Mouse (Mus musculus) embryo, embryonic 10.5 days (tissue): ENCODE results near the gene Havcr2.
"Not testable (repeated sequence)": the region's sequence is repeated elsewhere in the genome, so short reads cannot be mapped to it uniquely, and the experiment has no call there.

ENCODE experiments used
- DNase-seq: peaks from one replicate; pipeline ENCODE4 v3.0.0-alpha.2; 2015; ENCODE audit warnings: low spot score

Havcr2 gene

DNA sequence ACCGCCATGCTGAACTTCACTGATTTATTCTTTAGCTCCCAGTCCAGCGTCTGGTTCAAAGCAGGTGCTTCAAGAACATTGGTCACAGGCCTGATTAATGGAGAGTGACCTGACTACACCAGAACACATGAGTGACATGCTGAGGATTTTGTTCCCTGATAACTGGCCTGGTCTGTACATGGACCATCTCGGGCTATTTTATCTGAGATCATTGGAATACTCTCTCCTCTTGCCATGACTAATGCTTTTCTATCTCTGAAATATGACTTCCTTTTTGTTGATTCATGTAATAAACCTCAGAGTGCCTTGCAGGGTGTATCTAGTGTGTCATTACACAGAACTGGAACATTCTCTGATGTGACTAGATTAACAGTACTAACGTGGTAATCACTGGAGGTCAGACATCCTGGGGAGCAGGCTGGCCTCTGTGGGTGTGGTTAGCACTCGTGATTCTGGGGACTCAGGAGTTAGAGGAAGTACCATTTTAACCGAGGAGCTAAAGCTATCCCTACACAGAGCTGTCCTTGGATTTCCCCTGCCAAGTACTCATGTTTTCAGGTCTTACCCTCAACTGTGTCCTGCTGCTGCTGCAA, at the start of gene Havcr2:
Gene Havcr2 (plus strand): TSS at position 483 of the 593 bp plus-strand sequence.
- no peak for DNase-seq

DNA sequence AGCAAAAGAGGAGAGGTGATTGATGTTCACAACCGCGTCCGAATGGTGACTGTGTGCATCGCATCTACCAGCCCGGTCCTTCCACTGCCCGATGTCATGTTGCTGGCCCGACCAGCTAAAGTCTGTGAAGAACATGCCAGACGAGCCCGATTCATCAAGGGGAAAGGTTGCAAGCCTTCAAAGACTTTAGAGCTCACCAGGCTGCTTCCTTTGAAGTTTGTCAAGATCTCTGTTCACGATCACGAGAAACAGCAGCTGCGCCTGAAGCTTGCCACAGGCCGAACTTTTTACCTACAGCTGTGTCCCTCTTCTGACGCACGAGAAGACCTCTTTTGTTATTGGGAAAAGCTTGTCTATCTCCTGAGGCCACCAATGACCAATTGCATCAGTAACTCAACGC, 49.7 kb upstream of the Havcr2 start:
- no peak for DNase-seq

DNA sequence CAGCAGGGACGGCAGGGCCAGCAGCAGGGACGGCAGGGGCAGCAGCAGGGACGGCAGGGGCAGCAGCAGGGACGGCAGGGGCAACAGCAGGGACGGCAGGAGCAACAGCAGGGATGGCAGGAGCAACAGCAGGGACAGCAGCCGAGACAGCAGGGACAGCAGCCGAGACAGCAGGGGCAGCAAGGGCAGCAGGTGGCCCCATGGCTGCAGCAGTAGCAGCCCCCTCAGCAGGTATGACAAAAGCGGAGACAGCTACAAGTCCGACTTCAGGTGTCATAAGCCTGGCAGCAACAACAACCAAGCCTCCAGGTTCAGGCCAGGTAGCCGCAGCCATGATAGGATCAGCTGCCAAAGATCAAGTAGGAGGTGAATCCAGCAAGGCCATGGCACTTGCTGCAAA, 48.0 kb upstream of the Havcr2 start:
- no peak for DNase-seq

DNA sequence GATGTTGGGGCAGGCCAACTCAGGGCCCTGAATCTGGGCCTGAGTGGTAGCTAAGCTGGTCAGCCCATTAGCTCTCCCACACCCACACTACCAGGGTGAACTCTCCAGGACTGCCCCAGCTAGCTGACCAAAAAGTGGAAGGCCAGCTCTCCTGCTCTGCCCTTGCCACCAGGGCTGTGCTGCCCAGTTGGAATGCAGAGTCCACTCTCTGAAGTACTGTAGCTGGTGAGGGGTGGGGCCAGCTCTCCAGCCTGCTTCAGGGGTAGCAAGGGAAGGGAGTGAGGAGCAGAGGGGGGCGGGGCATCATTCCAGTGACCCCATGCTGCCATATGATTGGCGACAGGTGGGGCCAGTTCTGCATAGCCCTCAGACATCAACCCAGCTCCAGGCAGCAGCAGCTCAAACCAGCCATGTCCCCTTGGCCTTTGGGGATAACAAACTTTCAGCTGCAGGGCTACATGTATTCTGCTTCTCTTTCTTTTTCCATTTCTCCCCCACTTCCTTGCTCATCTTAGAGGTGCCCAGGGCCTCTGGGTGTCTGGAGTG, 44.6 kb upstream of the Havcr2 start:
- no peak for DNase-seq

DNA sequence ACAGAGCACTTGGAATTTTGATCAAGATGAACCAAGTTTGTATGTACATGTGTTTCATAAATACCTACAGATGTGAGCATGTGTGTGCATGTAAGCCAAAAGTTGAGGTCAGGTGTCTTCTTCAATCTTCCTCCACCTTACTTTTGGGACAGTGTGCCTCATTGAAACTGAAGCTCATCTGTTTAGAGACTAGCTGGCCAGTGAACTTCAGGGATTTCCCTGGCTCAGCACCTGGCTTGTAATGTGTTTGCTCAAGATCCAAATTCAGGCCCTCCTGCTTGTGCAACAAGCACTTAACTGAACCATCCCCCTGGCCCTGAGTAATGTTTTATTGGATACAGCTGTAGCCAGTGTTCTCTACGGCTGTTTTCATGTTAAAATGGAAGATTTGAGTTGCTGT, 36.3 kb upstream of the Havcr2 start:
- no peak for DNase-seq

DNA sequence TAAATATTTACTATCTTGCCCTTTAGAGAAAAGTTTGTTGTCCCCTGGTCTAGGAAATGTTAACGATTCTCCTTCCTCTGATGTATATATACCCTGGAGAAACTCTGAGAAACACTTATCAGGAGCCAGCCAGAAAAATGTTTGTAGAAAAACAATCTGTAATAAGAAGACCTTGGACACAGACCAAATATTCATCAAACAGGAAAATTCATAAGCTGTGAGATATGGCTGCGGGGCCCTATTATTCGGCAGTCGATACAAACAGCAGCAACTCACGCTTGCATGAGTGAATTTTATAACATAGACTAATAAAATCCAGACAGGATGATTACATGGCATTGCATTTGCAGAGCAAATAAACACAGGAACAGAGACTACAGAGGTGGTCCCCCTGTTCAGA, 35.9 kb upstream of the Havcr2 start:
- no peak for DNase-seq

DNA sequence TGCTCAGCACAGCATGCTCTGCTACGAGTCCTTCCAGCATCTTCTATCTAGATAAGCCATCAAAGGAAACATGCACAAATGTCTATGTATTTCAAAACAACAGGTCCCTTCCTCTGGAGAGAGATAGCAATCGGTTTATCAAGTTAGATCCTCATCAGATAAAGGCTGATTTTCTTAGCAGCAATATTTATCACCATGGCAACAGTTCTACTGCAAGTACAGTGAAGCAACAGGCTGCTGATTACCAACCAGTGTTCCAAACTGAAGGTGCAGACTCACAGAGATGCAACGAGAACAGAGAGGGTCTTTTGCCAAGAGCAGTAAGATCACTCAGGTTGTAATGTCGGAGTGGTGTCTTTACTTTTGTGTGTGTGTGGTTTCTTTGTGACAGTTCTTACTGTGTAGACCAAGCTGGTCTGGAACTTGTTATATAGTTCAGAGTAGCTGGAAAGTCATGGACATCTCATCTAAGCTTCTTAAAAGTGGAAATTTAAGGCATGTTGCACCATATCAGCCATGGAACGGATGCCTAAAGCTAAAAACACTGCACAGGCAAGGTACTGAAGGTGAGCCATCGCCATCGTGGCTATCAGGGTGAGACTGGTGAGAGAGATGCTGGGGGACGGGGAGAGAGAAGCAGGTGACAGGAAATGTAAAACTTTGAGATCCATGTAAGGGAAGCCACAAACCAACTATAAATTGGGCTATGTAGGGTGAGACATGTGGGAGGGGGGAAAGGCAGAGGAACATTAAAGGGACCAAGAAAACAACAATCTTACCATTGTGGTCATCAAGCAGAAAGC, 33.4 kb upstream of the Havcr2 start:
- no peak for DNase-seq

DNA sequence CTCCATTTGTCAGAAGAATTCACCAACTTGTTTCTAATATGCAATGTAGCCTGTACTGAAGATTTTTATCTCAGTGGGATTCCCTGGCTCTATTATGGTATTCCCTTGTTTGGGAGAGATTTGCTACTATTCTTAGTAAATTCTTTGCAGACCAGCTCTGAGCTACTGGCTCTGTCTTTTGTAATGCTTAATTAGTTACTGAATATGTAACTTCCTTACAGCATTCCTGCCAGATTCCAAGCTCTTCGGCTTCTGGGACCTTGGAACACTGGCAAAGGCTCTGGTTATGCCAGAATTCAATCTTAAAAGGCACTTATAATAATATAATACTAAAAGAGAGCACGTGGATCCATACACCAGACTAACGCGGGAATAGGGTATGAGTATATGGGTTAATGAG, 26.6 kb upstream of the Havcr2 start:
- not testable (repeated sequence) for DNase-seq

DNA sequence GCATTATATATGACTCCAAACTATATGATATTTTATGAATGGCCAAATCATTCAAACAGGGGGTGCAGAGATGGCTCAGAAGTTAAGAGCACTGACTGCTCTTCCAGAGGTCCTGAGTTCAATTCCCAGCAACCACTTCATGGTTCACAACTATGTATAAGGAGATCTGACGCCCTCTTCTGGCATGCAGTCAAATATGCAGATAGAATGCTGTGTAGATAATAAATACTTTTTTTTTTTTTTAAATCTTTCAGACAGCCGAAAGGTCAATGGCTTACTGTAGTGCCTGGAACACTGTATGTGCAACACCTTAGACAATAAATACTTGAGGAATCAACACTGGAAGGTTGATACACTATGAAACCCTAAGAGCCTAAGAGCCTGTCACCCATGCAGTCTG, 24.6 kb upstream of the Havcr2 start:
- DNase-seq, result no peak

DNA sequence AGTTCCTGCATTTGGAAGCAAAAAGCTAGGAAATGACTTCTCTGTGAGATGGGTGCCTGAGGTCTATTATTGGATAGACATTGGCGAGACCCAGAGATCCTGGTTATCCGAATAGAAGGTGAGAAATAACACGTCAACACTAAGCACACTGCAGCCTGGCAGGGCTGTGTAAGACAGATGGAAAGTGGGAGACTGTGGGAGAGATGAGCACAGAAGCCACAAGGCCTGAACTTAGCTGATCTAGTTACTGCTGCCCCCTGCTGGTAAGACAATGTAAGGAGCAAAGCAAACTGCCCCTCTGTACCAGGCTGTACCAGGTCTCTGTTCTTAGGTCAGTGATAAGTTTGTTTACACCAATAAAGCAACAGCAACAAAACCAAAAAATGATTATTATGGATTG, 23.6 kb upstream of the Havcr2 start:
- DNase-seq, result peak; percentile 94

DNA sequence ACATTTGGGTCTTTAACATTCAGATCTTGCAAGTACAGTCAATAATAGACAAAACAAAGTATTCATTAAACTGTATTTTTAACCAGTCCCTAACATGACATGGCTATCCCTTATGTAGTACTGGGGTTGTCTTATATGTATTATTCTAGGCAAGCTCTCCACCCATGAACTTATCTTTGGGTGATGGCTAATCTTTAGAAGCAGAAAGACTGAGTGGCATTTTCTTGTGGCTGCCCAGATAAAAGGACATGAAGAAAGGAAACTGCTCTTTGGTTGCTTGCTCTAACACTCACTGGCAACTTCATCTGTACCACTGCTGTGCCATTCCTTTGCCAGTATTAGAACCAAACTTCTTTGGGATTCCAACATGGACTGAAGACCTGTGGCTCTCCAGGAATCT, 19.4 kb upstream of the Havcr2 start:
- no peak for DNase-seq

DNA sequence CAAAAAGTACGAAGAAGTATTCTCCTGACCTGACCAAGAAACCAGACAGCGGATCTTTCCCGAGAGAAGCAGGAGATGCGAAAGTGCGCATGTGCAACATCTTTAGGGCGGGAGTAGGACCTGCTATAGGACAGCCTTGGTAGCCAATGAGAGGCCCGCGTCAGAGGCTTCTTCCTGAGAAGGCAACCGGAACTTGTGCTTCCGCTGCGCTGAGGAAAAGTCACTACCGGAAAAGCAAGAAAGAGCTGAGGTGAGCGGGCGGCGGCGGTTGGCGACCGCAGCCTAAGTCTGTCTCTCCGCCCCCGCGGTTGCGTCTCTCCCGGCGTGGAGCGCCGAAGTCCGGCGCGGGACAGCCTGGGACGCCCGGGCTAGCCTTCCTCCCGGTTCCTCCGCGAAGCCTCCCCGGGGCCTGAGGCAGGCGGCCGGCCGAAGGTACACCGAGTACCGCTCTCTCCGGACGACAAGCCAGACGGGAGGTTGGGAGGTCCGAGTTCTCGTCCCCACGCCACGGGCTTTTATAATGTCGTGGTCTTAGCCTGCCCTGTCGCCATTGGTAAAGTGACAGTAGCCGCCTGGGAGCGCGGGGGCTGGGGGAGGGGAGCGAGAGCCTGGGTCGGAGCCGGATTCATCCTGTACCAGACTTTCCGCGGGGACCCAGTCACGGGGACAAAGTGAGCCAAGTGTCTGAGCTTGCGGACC, 17.8 kb upstream of the Havcr2 start, which contains the start of gene Med7:
Gene Med7 (plus strand): TSS at position 166 of the 699 bp plus-strand sequence.
- peak; percentile 99 for DNase-seq

DNA sequence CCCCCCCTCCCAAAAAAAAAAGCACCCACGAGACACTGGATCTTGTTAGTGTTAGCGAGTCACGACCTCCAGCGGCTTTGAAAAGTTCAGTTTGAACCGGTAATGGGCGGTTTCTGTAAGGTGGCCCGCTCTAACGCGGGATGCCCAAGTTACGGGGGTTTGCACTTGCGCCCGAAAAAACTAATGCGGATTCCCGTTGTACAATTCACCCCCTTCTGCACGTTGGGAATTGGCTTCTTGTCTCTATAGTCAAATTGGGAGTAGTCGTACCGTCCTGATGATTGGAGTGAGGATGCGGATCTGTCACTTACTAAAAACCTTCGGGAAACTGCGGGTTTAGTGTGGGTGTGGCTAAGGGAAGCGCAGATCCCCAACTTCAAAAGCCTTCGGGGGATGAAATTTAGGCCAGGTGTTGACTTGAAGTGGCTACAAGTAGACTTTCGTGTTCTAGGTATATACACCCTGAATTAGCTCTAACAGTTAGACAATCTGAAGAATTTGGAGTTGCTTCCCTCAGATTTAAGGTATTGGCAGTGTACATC, 17.2 kb upstream of the Havcr2 start:
- DNase-seq, result peak; percentile 82

DNA sequence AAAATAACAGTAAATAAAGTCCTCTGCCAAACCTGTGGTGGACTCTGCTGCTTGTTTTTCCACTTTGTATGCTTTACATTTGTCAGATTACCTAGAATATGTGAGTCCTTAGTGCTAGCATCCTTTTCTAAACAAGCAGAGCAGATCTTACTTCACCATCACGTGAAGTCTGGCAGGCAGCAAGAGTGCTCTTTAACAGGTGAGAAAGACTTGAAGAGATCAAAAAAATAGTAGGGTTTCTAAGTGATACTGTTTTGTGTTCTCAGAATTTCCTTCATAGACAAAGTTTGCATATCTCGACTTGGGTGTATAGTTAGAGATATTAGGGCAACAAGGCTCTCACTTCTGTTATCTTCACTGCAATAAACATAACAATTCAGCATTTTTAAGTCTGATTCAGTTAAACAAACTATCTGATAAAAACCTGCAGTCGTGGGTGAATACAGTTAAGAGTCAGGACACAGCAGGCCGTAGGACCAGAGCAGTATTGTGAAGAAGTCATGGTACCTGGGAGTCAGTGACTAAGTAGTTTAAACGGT, 15.7 kb upstream of the Havcr2 start:
- no peak for DNase-seq

DNA sequence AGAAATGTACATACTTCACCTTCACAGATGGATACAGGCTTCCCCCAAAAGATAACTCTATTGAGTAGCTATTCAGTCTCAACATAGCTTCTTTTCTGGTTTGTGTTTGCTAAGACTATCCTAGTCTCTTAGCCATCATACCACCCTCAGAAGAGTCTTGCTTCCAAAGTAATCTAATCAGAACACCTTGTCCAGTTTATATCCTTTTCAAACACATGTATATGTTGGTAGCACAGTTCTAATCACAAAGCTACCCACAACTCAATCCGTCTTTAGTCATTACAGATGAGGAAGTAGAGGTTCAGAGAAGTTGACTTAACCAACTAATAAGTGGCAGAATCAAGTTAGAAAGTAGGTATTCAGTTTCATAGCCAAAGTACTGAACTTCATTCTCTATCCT, 13.0 kb upstream of the Havcr2 start:
- DNase-seq, result no peak

DNA sequence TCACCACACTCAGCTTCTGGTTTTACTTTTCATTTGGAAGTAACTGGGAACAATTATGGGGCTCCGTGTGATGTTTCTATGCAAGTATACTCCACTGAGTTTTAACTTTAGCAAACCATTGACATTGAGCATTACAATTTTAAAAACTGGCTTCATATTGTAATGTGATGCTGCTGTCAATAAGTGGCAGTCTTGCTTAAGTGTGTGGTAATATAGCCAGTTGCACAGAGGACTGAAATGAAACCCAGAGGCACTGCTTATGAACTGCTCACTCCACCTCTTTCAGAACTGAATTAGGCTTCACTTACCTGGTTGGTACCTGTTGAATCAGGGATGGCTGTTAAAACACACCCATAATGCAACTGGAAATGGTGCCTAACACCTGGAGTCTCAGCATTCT, 11.6 kb upstream of the Havcr2 start:
- no peak for DNase-seq

DNA sequence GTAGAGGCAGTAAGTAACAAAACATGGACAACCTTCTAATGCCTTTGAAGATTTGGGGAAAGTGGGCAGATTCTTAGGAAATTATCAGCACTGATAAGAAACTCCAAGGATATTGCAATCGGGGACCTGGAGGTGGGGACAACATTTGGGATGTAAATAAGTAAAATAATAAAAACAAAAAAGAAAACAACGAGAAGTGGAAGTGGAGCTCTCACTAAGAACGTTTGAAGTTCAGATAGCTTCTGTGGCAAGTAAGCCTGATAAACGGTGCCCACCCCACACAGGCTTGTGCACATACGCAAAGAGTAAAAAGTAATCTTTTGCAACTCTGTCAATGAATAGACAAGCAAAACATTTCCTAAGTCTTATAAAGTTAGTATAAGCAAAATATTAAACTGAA, 10.8 kb upstream of the Havcr2 start:
- no peak for DNase-seq

DNA sequence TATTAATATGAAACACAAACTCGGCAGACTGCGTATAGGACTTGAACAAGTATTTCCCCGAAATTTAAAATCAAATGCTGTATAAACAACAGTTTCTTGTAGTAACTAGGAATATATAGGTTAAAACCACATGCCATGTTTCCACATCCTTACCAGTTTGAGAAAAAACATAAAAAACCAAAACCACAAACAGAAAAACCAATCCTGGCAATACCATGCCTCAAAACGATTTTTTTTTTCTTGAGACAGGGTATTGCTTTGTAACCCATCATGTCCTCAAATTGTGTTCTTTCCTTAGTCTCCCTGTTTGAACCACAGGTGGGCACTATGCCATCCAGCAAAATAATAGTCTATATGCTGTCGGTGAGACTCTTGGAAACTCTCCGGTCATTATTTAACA, 8.6 kb upstream of the Havcr2 start:
- no peak for DNase-seq

DNA sequence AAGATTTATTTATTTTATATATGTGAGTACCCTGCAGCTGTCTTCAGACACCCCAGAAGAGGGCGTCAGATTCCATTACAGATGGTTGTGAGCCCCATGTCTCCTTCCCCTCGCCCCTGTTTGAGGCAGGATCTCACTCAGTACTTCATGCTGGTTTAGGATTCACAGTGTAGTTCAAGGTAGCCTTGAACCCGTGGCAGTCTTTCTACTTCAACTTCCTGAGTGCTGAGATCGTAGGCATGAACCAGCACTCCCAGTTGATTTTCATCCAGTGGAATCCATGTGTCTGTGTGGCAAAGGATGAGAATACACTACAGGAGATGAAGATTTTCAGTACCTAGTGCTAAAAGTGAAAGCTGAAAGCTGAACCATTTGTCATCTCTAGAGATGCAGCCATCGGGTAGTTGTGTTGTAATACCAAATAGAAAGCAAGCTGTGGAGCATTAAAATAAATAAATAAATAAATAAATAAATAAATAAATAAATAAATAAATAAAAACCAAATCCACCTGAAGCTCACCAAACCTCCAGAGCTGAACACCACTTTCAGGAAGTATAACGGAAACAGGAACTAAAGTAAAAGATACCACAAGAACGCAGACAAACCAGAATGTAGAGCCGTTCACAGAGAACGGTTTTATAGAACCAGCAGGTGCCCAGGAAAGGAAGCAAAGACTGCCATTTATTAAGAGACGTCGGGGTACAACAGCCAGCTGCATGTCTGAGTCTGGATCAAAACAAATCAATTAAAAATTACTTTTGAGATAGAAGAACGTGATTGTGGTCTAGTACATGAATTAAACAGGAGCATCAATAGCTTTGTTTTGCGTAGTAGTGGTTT, 6.9 kb upstream of the Havcr2 start:
- DNase-seq, result no peak

DNA sequence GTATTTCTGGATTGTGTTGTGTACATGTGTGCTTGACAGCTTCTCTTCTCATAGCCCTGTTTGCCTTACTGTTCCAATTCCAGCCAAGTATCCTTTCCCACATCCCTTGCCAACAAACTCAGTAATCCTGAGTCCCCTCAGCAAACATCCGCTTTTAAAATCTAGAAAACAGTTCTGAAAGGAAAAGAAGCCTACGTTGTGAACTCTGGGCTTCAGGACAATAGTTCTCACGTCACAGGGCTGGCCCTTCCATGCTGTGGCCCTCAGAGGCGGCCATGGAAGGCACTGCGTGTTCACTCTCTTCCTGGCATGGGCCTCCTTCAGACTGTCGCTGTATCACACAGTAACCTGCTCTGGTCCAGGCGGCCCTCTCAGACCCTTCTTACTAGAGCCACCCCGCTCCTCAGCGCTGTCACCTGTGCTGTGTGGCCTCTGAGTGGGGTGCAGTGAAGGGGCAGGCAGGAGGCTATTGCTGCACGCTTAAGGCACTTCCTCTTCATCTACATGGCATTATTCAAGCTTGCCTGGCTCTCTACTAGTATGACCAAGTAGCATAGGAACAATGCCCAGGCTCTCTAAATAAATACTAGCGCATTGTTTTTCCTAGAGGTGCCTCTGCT, 5.2 kb upstream of the Havcr2 start:
- DNase-seq, result no peak

DNA sequence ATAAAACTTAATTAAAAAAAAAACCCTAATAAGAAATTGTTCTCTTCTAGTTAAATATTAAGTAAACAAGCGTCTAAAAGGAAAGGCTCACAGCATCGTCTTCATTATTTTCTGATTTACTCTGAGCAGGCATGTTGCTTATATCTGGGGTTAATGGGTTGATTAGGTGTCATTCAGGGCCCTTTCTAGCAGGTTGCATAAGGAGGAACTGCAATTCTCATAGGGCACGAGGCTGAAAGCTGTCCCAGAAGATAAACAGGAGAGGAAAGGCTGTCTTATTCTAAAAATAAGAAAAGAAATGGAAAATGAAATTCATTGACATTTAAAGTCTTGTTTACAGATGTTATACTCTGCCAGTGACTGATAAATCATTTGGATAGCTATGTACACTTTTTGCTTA, 5.2 kb downstream of the Havcr2 start:
- DNase-seq, result no peak
